Mouse (Mus musculus): ENCODE measurements at regions not wholly inside any gene's neighbourhood (a gene's known extent, or its start where the extent isn't known, plus 50 kb on each side); places are given as distances from the start of the nearest gene placed in this dataset.

GRCm38 (mm10) chr1:130524744-130525143 is 62.2 kb upstream of the Cd55 start:
- Histone ChIP-seq H3K4me2 (ENCODE audit: low read depth, low read length) (no peak overlapping the region), H3K27me3 (ENCODE audit: insufficient read depth, low read length) (no peaks in the 10 kb centered on the region), H3K4me1 (ENCODE audit: insufficient read depth) (no peaks in the 10 kb centered on the region), H3K9ac (replicated peaks) (no peak overlapping the region), H3K9me3 (ENCODE audit: low read length) (no peaks in the 10 kb centered on the region), H3K27ac (ENCODE audit: low read depth) (no peak overlapping the region), H3K4me3 (ENCODE audit: low read depth, low read length) (no peak overlapping the region), H3K36me3 (replicated peaks; ENCODE audit: insufficient read depth, low read length) (no peaks in the 10 kb centered on the region)
- DNase-seq = no peak
- ATAC-seq = no peak
- TF ChIP-seq CTCF (IDR thresholded peaks at IDR 0.05; ENCODE audit: low read depth) (no peak), EP300 (IDR thresholded peaks at IDR 0.05; ENCODE audit: low read depth) (no peak)
- WGBS (ENCODE audit: insufficient replicate concordance) = 51% methylated on average over 5 of the region's 5 CpGs

- H3K9ac ChIP-seq (replicated peaks) = no peak overlapping the region
- no peak overlapping the region for H3K4me2 ChIP-seq (ENCODE audit: low read depth, low read length)
- no peak for TF ChIP-seq EP300 (IDR thresholded peaks at IDR 0.05; ENCODE audit: low read depth)
- no peak for TF ChIP-seq CTCF (IDR thresholded peaks at IDR 0.05; ENCODE audit: low read depth)
- ATAC-seq = no peak
- no peak overlapping the region for H3K4me3 ChIP-seq (ENCODE audit: low read depth, low read length)
- WGBS (ENCODE audit: insufficient replicate concordance) = 62% methylated on average over 5 of the region's 5 CpGs
- no peak overlapping the region for H3K27ac ChIP-seq (ENCODE audit: low read depth)
- H3K9me3 ChIP-seq (ENCODE audit: low read length) = no peaks in the 10 kb centered on the region
- H3K4me1 ChIP-seq (ENCODE audit: insufficient read depth) = no peaks in the 10 kb centered on the region; the same call in 1 of the 2 replicates
- no peaks in the 10 kb centered on the region for H3K27me3 ChIP-seq (ENCODE audit: insufficient read depth, low read length)
- no peak for DNase-seq
- no peaks in the 10 kb centered on the region for H3K36me3 ChIP-seq (replicated peaks; ENCODE audit: insufficient read depth, low read length)
Measured at GRCm38 (mm10) chr1:130517868-130518267, 55.3 kb upstream of the Cd55 start.

- 78% methylated on average over 6 of the region's 6 CpGs for WGBS (ENCODE audit: insufficient replicate concordance)
- no peak for DNase-seq
Measured at GRCm38 (mm10) chr1:130516641-130517040, 54.1 kb upstream of the Cd55 start.

GRCm38 (mm10) chr1:130515316-130515715 is 52.8 kb upstream of the Cd55 start:
- H3K36me3 ChIP-seq (replicated peaks; ENCODE audit: insufficient read depth, low read length) = no peaks in the 10 kb centered on the region
- DNase-seq = no peak
- TF ChIP-seq EP300 (IDR thresholded peaks at IDR 0.05; ENCODE audit: low read depth) (no peak), CTCF (IDR thresholded peaks at IDR 0.05; ENCODE audit: low read depth) (no peak)
- H3K9ac ChIP-seq (replicated peaks) = no peak overlapping the region
- no peaks in the 10 kb centered on the region for H3K9me3 ChIP-seq (ENCODE audit: low read length)
- H3K4me2 ChIP-seq (ENCODE audit: low read depth, low read length) = no peak overlapping the region
- no peak overlapping the region for H3K4me3 ChIP-seq (ENCODE audit: low read depth, low read length)
- H3K4me1 ChIP-seq (ENCODE audit: insufficient read depth) = no peaks in the 10 kb centered on the region; the same call in 1 of the 2 replicates
- no peak for ATAC-seq
- no peaks in the 10 kb centered on the region for H3K27me3 ChIP-seq (ENCODE audit: insufficient read depth, low read length)
- H3K27ac ChIP-seq (ENCODE audit: low read depth) = no peak overlapping the region
- 69% methylated on average over 6 of the region's 6 CpGs for WGBS (ENCODE audit: insufficient replicate concordance)

More at GRCm38 (mm10) chr1:130516641-130517040, 54.1 kb upstream of the Cd55 start:
- Histone ChIP-seq H3K9me3 (ENCODE audit: low read length) (no peaks in the 10 kb centered on the region), H3K4me2 (ENCODE audit: low read depth, low read length) (no peak overlapping the region), H3K27me3 (ENCODE audit: insufficient read depth, low read length) (no peaks in the 10 kb centered on the region), H3K9ac (replicated peaks) (no peak overlapping the region), H3K36me3 (replicated peaks; ENCODE audit: insufficient read depth, low read length) (no peaks in the 10 kb centered on the region), H3K4me1 (ENCODE audit: insufficient read depth) (no peaks in the 10 kb centered on the region; the same call in 1 of the 2 replicates), H3K27ac (ENCODE audit: low read depth) (no peak overlapping the region), H3K4me3 (ENCODE audit: low read depth, low read length) (no peak overlapping the region)
- no peak for ATAC-seq
- TF ChIP-seq CTCF (IDR thresholded peaks at IDR 0.05; ENCODE audit: low read depth) (no peak), EP300 (IDR thresholded peaks at IDR 0.05; ENCODE audit: low read depth) (no peak)

- DNase-seq = no peak
- Histone ChIP-seq H3K9me3 (ENCODE audit: low read length) (no peaks in the 10 kb centered on the region), H3K4me2 (ENCODE audit: low read depth, low read length) (no peak overlapping the region), H3K36me3 (replicated peaks; ENCODE audit: insufficient read depth, low read length) (no peaks in the 10 kb centered on the region), H3K27ac (ENCODE audit: low read depth) (no peak overlapping the region), H3K9ac (replicated peaks) (no peak overlapping the region), H3K27me3 (ENCODE audit: insufficient read depth, low read length) (no peaks in the 10 kb centered on the region), H3K4me3 (ENCODE audit: low read depth, low read length) (no peak overlapping the region), H3K4me1 (ENCODE audit: insufficient read depth) (no peaks in the 10 kb centered on the region; the same call in 1 of the 2 replicates)
- ATAC-seq = no peak
- TF ChIP-seq EP300 (IDR thresholded peaks at IDR 0.05; ENCODE audit: low read depth) (no peak), CTCF (IDR thresholded peaks at IDR 0.05; ENCODE audit: low read depth) (no peak)
- 49% methylated on average over 1 of the region's 1 CpGs for WGBS (ENCODE audit: insufficient replicate concordance)
Measured at GRCm38 (mm10) chr1:130513482-130513881, 50.9 kb upstream of the Cd55 start.

- no peak for DNase-seq
- no peaks in the 10 kb centered on the region for H3K36me3 ChIP-seq (replicated peaks; ENCODE audit: insufficient read depth, low read length)
- TF ChIP-seq CTCF (IDR thresholded peaks at IDR 0.05; ENCODE audit: low read depth) (no peak), EP300 (IDR thresholded peaks at IDR 0.05; ENCODE audit: low read depth) (0 out of 2 replicates have a peak, but pooled peaks have one; percentile 29)
- WGBS (ENCODE audit: insufficient replicate concordance) = 42% methylated on average over 4 of the region's 4 CpGs
- no peaks in the 10 kb centered on the region for H3K9me3 ChIP-seq (ENCODE audit: low read length)
- H3K9ac ChIP-seq (replicated peaks) = no peak overlapping the region
- no peaks in the 10 kb centered on the region for H3K27me3 ChIP-seq (ENCODE audit: insufficient read depth, low read length)
- H3K4me2 ChIP-seq (ENCODE audit: low read depth, low read length) = no peak overlapping the region
- H3K27ac ChIP-seq (ENCODE audit: low read depth) = peak overlapping the region; percentile 32; the same call in 1 of the 2 replicates
- H3K4me1 ChIP-seq (ENCODE audit: insufficient read depth) = no peaks in the 10 kb centered on the region; the same call in 1 of the 2 replicates
- peak; percentile 55 for ATAC-seq
- no peak overlapping the region for H3K4me3 ChIP-seq (ENCODE audit: low read depth, low read length)
Measured at GRCm38 (mm10) chr1:130512798-130513405, 50.4 kb upstream of the Cd55 start.

Data from liver, postnatal 0 days (tissue).